Mouse (Mus musculus): ENCODE results near the gene Henmt1.

Henmt1 gene

DNA sequence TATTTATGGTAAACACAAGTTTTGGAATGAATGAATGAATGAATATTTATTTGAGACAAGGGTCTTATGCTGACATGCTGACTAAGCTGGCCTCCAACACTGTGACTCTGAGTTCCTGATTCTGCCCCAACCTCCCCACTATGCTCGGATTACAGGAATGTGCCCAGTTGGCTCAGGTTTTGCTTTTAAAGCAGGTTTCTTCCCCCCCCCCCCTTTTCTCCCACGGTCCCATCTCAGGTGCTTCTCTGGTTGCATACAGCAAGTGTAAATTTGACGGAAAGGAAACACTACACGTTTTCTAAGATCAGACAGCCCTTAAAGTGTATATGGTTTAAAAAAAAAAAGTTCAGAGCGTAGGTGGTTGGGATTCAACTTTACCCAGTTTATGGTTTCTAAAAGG is at the start of gene Henmt1:
Gene Henmt1, plus strand, starts transcription at position 301 of the 400 bp plus-strand sequence.
- DNase-seq (ENCODE audit: low read depth, low spot score): no peak

DNA sequence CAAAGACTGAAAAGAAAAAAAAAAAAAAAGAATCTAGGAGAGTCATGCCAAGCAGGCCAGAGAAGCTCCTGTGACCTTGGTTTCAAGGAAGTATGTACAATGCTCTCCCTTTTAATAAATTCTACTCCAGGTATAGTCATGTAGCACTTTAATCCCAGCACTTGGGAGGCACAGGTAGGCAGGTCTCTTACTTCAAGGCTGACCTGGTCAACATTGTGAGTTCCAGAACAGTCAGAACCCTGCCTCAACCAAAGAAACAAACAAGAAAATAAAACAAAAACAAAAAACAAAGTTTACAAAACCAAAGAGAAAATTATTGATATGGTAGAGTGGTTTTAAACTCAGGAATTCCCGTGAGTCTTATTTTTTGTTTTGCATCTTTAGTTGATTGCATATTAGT is 49.8 kb upstream of the Henmt1 start, which contains the start of gene Fndc7:
Gene Fndc7, minus strand, starts transcription at position 101 of the 400 bp plus-strand sequence.
- DNase-seq (ENCODE audit: low read depth, low spot score): no peak

DNA sequence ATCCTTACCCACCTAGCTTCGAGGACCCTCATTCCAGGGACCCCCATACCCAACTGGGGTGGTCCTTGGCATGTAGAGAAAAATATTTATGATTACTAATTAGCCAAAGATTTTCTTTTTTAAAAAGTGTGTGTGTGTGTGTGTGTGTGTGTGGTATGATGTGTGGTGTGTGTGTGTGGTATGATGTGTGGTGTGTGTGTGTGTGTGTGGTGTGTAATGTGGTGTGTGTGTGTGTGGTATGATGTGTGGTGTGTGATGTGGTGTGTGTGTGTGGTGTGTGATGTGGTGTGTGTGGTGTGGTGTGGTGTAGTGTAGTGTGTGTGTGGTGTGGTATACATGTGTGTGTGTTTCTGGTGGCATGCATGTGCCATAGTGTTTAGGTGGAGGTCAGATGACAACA is 47.6 kb upstream of the Henmt1 start:
- no peak for DNase-seq (ENCODE audit: low read depth, low spot score)

DNA sequence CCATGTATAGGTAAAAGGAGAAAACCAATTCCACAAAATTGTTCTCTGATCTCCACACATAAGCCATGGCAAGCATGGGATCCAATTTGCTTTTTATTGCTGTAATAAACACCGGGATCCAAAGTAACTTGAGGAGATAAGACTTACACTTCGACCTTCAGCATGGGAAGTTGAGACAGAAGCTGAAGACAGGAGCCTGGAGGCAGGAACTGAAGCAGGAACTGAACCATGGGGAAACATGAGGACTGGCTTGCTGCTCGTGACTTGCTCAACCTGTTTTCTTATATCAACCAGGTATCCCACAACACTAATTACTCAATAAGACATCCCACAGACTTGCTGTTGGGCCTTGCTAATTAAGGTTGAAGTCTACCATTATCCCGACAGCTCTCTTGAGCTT is 46.8 kb upstream of the Henmt1 start:
- no peak for DNase-seq (ENCODE audit: low read depth, low spot score)

DNA sequence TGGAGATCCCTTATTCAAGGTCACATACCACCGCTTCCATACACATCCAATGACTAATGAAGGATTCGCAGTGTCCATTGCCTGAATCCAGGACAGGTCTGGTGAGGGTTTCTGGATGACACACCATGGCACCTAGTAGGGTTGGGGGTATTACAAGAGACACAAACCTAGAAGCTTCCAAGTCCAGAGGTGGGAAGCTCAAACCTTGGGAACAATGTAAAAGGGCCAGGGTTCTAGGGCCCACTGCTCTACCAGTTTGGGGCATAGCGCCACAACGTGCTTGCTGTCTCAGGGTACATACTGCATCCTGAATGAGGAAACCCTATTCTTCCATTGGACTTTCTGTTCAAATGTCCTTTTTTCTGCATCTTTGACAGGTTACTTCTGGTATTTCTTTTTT is 41.0 kb upstream of the Henmt1 start:
- no peak for DNase-seq (ENCODE audit: low read depth, low spot score)

DNA sequence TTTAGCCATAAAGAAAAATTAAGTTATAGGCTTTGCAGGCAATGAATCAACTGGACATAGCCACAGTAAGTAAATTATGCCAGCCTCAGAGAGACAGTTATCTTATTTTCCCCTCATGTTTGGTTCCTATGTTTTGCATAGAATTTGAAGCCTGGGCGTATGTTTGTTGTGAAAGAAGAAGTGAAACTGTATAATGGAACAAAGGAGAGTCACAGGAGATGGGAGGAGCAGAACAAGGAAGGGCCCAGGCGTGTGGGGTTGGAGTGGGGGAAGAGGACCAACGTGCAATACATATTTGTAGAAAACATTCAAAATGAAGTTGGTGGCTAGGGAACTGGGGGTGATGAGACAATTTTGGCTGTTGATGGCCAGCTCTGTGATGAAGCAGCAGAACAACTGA is 39.5 kb upstream of the Henmt1 start:
- DNase-seq (ENCODE audit: low read depth, low spot score): no peak

DNA sequence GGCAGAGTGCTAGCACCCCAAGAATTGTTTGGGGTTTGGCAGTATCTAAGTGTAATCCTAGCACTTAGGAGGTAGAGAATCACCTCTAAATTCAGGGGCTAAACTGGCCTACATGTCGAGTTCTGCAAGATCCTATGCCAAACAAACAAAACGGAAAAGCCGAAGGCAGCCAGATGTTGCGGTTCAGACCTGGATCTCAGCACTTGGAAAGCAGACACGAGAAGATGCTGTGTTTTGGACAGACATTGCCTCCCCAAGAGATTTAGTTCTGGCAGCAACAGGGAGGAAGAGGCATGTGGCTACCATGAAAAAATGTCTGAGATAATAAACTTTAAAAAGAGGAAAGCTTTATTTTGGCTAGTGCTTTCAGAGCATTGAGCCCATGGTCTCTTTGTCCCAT is 39.0 kb upstream of the Henmt1 start:
- DNase-seq (ENCODE audit: low read depth, low spot score): no peak

DNA sequence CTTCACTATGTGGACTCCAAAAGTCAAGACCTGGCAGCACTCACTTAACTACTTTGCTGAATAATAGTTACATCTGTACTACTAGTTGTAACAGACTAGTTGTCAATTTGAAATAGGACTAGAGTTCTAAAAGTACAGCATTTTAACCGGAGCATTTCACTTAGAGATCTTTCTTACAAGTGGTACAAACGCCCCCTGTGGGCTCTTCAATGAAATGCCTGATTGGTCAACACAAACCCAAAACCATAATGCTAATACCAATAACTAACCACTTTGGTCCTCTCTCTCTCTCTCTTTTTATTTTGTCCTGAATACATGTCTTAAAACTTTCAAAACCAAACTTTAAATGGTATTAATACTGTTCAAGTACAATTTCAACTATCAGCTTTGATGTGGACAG is 37.6 kb upstream of the Henmt1 start:
- DNase-seq (ENCODE audit: low read depth, low spot score): peak; percentile 37

DNA sequence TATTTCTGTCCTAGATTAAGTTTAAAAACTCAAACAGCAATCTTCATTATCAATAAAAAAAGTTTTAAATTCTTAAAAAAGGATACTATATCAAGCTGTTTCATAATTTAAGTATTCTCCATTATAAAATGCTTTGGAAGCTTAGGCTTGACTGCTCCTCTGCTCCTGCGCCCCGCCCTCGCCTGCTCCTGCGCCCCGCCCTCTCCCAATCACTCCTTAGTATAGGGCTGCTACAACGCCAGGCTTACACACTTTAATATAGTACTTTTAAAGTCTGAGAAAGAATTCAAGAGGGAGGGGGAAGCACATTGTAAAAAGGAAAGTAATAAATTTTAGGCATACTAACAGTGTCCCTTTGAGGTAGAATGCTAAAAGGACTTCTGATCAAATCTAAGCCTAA is 36.7 kb upstream of the Henmt1 start:
- DNase-seq (ENCODE audit: low read depth, low spot score): no peak

DNA sequence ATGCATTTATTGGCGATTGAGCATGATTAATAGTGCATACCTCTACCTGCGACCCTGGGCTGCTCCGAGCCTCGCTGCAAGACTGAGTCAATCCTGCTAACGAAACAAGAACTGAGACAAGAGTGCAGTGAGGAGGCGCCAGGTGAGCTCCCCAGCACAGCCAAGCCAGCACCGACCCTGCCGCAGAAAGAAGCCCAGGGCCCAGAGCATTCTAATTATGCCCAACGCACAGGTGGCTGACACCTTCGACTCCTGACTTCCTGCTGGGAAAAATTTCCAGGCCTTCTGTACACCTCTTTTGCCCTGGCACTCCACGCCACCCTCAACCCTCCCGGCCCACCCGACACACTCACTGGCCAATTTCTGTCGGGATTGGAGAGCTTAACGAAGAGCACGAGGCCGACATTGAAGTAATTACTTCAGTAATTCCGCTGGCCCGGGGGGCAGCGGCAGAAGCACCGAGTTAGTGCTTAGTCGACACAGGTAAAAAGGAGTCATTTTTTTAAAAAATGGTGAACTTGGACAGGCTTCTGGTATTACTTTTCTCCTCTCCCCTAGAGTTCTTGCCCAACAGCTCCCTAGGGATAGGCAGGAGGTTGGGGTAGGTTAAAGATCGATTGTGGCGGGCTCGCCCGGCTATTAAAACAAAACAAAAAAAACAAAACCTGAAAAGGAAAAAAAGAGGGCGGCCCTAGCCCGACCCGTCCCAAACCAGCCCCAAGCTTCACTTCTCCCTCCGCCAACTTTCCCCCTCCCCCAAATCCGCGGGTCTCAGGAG is 29.2 kb upstream of the Henmt1 start:
- DNase-seq (ENCODE audit: low read depth, low spot score): peak; percentile 28

DNA sequence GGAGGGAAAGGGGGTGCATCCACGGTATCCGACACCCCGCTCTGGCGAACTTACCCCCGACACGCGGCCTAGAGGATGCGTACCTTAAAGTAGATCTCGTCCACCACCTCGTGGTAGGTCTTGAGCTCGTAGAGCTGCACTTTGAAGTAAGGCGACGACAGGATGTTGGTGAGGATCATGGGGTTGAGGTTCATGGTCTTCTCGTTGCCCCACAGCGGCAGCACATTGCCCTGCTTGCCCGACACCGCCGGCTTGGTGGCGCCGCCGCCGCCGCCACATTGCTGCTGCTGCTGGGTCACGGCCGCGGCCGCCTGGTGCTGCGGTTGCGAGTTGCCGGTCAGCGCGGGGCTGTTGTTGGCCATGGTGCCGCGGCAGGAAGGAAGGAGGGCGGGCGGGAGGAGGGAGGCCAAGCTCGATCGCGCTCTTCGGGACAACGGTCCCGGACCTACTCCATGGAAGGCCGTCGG is 28.6 kb upstream of the Henmt1 start:
- peak; percentile 81 for DNase-seq (ENCODE audit: low read depth, low spot score)

DNA sequence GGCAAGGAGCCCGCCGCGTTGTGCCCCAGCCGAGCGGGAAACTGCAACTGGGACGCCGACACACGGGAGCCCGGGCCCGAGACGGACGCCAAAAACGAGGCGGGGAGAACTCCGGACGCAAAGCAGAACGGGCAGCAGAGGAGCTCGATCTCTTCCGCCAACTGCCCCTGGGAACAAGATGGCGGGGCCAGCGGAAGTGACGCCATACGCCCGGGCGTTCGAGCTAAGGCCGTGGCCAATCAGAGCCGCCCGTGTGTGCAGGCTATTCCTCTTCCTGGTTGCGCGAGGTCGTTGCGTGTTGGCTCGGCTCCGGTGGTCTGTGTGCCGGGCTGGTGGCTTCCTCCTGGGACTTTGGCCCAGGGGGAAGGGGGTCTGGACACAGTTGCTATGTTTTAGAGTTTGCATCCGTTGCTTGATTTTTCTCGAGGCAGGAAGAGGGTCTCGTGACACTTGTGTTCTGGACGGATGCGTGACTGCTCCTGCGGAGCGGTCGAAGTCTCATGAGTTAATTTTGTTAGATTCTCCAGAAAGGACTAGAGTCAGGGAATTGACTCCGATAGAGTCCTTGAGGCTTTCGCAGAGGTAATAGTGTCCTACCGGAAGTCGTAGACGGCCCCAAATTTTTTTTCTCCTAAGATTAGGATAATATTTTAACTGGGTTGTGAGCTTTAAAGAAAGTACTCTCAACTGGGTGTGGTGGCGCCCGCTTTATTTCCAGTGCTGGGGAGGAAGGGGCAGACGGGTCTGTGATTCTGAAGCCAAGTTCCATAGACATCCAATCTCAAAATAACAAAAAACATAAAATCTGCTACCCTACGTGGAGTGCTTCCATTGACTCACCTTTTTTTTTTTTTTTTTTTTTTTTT is 27.9 kb upstream of the Henmt1 start, which contains the start of gene Prpf38b:
Gene Prpf38b, minus strand, starts transcription at position 180 of the 866 bp plus-strand sequence.
- peak; percentile 97 for DNase-seq (ENCODE audit: low read depth, low spot score)

DNA sequence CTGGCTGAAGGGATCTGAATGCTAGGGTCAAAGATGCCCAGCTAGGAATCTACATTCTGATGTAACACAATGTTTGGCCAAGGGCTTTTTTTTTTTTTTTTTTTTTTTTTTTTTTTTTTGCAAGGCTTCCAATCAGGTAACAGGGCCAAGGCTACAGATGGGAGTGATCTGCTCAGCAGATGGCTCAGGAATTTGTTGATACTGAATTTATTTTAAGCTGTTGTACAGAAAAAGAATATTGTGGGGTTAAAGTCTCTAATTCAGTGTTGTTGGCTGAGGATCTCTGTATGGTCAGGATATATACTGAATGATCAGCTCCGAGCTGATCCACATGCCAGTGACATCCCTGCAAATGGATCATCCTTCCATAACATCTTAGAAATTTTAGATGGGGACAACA is 23.7 kb upstream of the Henmt1 start:
- DNase-seq (ENCODE audit: low read depth, low spot score): no peak

DNA sequence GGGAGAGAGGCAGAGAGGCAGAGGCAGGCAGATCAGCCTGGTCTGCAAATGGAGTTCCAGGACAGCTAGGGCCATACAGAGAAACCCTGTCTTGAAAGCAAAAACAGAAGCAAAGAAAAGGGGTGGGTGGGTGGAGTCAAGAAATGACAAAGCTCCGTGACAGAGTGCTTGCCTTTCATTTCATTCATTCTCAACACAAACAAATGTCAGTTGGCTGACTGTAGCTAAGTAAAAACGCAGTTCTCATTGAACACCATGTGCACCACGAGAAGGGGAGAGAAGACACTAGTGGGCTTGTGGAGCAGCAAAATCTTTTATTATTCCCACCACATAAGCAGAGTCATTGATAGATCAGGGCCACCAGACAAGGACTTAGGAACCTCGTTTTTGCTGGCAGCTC is 22.8 kb upstream of the Henmt1 start:
- no peak for DNase-seq (ENCODE audit: low read depth, low spot score)

DNA sequence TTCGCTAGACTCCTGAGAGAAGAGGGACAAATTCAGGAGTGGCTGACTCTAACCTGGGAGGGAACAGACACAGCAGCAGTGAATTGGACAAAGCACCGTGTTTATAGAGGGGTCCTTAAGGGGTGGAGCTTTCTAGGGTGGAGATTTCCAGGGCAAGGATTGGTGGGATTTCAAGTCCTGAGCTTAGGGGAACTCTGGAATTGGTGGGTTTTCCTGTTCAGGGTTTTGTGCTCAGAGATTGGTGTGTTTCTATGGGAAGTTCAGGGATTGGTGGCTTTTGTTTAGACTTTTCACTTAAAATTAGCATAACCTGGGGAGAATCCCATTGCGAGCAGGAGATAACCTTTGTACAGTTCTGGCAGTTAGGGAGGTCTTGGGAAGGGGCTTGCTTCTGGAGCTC is 21.7 kb upstream of the Henmt1 start:
- DNase-seq (ENCODE audit: low read depth, low spot score): peak; percentile 33

DNA sequence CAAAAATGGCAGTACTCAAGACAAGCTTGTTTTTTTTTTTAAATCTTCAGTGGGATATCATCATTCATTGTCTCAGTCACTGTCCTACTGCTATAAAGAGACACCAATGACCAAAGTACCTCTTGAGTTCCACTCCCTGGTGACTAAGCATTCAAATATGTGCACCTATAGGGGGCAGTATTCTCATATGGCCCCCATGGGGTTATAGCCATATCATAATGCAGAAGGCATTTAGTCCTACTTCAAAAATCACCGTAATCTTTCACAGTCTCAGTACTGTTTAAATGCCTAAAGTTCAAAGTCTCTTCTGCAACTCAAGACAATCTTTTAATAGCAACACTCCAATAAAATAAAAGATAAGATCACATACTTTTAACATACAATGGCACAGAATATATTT is 20.8 kb upstream of the Henmt1 start:
- no peak for DNase-seq (ENCODE audit: low read depth, low spot score)

DNA sequence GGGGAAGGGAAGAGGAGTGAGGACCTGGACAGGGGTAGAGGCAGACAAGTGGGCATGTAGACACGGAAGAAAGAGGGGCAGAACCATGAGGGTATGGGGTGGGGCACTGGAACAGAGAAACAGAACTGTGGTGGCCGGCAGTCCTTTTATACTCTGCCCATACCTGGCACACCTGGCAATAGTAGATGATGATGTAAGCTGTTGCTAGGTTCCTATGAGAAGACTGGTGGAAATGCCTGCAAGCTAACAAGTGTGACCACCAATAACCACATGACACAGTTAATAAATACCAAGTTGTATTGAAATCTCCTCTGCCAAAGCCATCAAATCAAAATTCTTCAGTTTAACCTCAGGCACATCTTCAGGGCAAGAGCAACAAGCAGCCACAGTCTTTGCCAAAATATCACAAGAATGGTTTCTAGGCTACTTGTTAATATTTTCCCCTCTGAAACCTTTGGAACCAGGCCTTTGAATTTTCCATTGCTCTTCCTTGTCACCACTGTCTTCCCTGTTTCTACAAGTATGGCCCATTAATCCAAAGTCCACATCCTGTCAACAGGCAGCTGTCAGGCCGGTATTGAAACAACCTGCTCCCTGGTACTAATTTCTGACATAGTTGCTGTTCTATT is 19.1 kb upstream of the Henmt1 start:
- DNase-seq (ENCODE audit: low read depth, low spot score): no peak

DNA sequence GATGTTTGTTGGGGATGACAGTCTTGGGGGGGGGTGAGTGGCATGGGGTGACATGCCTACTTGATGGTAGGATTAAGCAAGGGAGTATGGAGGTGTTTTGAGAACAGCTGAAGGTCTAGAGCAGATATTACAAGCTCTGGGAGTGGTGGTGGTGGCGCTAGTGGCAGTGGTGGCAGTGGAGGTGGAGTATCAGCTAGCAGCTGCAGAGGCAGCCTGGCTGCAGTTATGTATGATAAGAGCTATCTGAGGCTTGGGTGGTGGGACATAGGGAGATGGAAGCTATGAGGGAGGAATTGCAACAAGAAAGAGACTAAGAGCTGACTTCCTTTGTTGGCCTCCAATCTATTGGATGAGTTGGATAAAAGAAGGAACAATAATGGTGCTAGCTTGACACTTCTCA is 17.9 kb upstream of the Henmt1 start:
- DNase-seq (ENCODE audit: low read depth, low spot score): no peak

DNA sequence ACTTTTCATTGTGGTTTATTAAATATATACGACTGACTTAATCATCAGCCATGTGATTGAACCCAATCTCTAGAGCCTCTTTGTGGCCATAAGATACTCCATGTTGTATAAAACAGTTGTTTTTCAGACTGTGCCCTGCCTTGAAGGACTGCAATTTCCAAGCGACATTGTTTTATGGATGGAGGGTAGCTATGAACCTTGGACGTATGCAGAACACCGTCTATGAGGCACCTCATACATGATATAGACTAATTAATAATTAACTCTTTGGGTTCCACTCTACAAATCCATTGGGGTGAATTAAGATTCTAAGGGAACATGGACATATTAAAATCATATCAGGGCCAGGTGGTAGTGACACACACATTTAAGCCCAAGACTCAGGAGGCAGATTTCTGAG is 14.0 kb upstream of the Henmt1 start:
- no peak for DNase-seq (ENCODE audit: low read depth, low spot score)

DNA sequence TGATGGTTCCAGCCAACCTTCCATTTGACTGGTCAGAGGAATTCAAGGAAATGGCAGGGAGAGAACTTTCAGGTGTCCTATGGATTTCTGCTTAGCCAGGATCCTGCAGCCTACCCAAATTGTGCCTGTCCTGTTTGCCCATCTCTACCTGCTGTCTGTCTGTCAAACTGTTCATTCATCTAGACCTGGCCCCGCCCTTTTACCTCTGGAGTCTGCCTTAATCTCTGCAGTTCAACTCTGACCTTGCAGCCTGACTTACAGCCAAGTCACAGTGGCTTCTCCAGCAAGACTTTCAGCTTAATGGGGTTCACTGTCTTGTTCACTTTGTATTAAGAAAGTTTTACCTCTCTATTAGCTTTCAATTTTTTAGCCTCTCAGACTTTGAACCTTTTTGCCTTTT is 13.4 kb upstream of the Henmt1 start:
- DNase-seq (ENCODE audit: low read depth, low spot score): no peak

DNA sequence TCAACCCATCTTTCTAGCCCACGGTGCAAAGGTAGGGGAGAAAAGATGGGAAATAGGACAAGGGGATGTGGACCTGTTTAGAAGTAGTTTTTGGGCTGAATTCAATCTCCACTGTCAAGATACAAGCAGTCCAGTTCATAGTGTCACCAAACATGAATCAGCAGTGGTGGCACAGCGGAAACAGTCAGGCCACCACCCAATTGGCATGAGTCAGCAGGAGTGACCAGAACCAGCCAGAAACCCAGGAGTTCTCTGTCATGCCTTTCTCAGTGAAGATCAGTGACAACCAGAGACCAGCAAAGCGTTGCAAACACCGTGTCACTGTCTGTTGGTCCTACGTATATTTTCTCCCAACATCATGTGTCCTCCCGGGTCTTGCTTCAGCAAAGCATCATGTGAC is 6.1 kb upstream of the Henmt1 start:
- no peak for DNase-seq (ENCODE audit: low read depth, low spot score)

DNA sequence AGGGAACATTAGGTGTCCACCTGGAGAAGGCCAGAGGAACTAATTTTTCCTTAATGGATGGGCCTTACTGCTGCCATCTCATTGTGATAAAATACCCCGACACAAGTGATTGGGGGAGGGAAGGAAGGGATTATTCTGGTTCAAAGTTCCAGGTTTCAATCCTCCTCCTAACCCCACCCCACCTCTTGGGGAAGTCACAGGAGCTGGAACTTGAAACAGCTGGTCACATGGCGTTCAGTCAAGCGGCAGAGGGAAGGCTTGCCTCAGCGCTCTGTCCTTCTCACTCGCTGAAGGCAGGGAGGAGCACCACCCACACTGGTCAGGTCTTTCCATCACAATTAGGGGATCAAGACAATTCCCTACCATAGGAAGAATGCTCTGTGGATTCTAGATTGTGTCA is 982 bp upstream of the Henmt1 start:
- no peak for DNase-seq (ENCODE audit: low read depth, low spot score)
